Mouse (Mus musculus): Measurements from ENCODE around the gene Scg5. TPM values are rescaled to one million over a fixed set of nuclear protein-coding genes. Genes with fewer than 3 reads are reported as not detected.

Gene Scg5
- polyA plus RNA-seq, 1 experiment from 2014 or later: 188 TPM

Other genes with a start within 250 kb of the Scg5 start
- gene Grem1, start 70.5 kb downstream of the Scg5 start, polyA plus RNA-seq (2015; fragmentation: Nextera tagmentation; extraction: Ambion mirVana): 0.63 and 0.77 TPM in 2 replicates
- 23.4 and 24.5 TPM in 2 replicates for gene Arhgap11a, start 19.5 kb upstream of the Scg5 start, polyA plus RNA-seq (2015; fragmentation: Nextera tagmentation; extraction: Ambion mirVana)
- 5.5 and 6.4 TPM in 2 replicates for gene Gjd2, start 184.5 kb upstream of the Scg5 start, polyA plus RNA-seq (2015; fragmentation: Nextera tagmentation; extraction: Ambion mirVana)
- 1.0 and 4.1 TPM in 2 replicates for gene Actc1, start 224.4 kb upstream of the Scg5 start, polyA plus RNA-seq (2015; fragmentation: Nextera tagmentation; extraction: Ambion mirVana)

Data from midbrain, embryonic 13.5 days (tissue).